Mouse (Mus musculus) adrenal gland, postnatal 4 days (tissue): ENCODE measurements around the gene Slc48a1. TPM values are rescaled to one million over a fixed set of nuclear protein-coding genes. Genes with fewer than 3 reads are reported as not detected.
A peak's percentile ranks its signal among the peaks of the same experiment; 100 is the strongest.

ENCODE experiments used
- DNase-seq, 2 experiments: peaks; one replicate each; pipeline ENCODE4 v3.0.0; 2021 to 2022; ENCODE audit warnings: low spot score in 2 of 2, mixed read lengths in 2 of 2
- total RNA-seq, 2 experiments: library from RNA; stranded (reverse); gene quantifications; 2 replicates each; pipeline ENCODE4 v1.2.3; 2021

Gene Slc48a1
- total RNA-seq, 2 experiments from 2014 or later, result 83.0 to 91.7 TPM

DNA sequence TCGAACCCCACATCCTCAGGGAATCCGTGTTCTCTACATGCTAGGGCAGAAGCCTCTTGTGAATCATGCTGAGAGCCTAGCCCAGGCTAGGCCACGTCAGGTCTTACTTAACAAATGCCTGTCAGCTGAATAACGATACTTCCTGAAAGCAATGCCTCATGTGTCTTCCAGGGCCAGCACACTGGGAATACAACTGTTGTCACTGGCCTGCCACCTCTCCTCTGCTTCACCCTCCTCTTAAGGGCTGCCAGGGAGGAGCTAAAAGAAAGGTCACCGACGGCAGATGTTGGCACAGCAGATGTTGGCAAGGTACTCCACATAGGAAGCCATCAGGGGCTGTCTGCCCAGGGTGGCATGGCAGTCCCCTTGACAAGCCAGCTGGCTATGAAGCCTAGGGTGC lies 45.7 kb downstream of the Slc48a1 start:
- DNase-seq, result no peak

DNA sequence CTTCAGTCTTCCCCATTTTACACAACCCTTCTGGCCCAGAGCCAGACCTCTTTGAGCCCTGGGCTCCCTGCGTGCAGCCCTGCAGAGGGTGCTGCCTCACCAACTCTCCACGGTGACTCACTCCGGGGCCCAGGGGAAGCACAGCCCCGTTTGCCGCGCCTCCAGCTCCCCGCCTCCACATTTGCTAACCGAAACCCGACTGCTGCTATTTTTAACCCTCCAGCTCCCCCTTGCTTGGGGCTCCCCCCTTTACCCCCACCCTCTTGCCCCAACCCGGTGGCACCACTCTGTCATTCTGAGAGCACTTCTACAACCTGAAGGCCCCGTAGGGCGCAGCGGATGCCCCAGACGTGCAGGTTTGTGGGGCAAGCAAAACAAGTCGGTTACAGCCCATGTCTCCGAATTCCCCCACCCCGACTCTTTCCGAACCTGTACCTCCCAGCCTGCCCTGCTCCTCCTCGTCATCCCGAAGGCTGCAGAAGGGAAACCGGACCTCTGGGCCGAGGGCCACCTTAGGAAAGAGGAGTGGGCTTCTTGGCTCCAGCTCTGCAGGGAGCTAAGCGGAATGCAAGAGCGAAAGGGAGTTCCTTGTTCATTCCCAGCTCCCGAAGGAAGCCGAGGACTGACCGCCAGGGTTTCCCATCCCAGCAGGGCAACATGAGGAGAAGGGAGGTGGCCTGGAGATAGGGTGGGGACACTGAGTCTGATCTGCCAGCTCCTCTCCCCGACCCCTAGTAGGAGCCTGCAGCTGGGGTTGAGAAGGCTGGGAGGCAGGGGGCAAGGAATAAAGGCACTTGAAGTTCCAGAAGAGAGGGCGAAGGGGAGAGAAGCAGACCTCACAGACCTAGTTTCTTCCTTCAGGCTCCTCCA lies 47.0 kb downstream of the Slc48a1 start:
- peak; percentile 74 to 83 for DNase-seq

DNA sequence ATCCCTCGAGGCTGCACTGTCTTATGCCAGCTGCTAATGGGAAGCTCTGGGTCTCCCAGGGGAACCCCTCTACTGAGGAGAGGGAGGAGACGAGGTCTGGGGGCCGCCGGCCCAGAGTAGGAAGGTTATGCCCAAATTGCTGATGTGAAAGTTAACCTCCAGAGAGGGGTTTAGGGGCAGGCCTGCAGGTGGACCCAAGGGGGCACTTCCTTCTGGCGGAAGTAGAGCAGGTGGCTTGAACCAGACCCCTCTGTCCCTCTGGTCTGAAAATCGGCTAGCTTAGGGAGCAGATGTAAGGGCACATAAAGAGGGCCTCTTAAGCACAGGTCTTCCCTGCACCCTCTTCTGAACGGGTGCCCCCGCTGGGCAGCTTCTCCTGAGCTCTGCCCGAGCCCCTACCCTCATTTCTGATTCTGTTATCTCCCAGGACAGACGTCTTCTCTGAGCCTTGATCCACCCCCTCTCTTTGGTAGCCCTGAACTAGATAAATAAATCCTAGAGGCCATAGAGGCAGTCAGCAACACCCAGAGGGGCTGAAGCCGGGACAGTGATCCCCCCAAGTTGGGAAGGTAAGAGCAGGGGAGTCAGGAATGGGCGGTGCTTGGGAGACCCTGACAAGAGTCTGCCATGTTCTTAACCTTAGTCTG lies 47.7 kb downstream of the Slc48a1 start:
- no peak for DNase-seq

- DNase-seq, result no peak
These were observed 48.4 kb downstream of the Slc48a1 start for GRCm38 (mm10) chr15:97826588-97827261.

DNA sequence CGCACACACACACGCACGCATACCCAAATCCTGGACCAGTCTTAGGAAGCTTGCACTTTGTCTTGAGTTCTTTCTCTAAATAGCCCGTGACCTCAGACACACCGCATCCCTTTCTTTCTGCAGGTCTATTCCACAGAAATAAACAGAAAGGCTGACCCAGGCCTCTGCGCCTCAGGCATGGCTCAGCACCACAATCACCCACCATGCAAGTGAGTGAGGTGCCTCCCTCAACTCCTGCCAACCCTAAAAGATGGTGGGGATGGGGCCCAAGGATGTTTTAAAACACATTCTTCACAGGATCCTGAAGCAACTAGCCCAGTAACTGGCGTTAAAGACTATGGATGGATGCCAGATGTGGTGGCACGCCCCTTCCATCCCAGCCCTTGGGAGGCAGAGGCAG lies 49.1 kb downstream of the Slc48a1 start:
- no peak for DNase-seq

GRCm38 (mm10) chr15:97828221-97828842 lies 50.0 kb downstream of the Slc48a1 start:
- DNase-seq, result no peak

DNA sequence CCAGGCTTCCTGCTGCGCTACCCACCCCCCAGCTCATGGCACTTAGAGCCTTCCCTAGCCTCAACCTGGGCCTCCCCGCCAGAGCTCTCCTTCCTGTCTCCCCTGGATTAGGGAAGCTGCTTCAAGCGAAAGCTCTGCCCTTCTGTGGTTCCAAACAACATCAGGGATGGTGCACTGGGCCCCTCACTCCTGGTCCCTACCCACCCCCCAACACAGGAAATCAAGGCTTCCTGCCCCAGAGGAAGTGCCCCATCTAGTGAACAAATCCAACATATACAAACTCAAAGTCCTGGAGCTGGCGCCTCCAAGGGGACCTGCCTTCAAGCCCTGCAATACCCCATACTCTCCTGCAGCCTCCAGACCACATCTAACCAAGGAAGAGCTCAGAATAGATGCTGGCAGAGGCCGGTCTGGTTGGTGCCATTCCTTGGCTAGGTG lies 50.6 kb downstream of the Slc48a1 start:
- DNase-seq, result no peak

GRCm38 (mm10) chr15:97829432-97829831 lies 51.1 kb downstream of the Slc48a1 start:
- no peak for DNase-seq

GRCm38 (mm10) chr15:97830253-97830787 lies 52.0 kb downstream of the Slc48a1 start:
- no peak for DNase-seq

DNA sequence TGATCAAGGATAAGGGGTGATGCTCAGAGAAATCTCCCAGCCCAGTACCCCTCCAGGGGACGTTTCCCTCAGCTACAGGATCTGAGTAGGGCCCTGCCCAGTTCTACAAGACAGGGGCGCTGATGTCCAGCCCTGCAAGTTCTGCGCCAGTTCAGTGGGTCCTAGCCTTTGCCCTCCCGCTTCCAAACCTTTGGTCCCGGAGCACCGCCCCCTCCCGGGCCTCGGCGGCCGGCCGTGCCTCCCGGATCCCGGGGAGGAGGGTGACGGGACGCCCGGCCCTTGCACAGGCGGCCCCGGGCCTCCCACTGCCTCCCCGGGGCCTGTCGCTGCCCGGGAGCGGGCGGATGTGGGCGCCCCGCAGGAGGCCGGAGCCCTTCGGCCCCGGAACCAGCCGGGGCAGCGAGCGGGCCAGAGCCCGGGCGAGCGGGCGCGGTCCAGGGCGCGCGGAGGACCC lies 52.5 kb downstream of the Slc48a1 start:
- DNase-seq, result no peak

- no peak for DNase-seq
These were observed 53.1 kb downstream of the Slc48a1 start for GRCm38 (mm10) chr15:97831242-97831986.

GRCm38 (mm10) chr15:97831987-97832640 lies 53.8 kb downstream of the Slc48a1 start:
- no peak for DNase-seq

GRCm38 (mm10) chr15:97832764-97833479 lies 54.6 kb downstream of the Slc48a1 start:
- no peak for DNase-seq

DNA sequence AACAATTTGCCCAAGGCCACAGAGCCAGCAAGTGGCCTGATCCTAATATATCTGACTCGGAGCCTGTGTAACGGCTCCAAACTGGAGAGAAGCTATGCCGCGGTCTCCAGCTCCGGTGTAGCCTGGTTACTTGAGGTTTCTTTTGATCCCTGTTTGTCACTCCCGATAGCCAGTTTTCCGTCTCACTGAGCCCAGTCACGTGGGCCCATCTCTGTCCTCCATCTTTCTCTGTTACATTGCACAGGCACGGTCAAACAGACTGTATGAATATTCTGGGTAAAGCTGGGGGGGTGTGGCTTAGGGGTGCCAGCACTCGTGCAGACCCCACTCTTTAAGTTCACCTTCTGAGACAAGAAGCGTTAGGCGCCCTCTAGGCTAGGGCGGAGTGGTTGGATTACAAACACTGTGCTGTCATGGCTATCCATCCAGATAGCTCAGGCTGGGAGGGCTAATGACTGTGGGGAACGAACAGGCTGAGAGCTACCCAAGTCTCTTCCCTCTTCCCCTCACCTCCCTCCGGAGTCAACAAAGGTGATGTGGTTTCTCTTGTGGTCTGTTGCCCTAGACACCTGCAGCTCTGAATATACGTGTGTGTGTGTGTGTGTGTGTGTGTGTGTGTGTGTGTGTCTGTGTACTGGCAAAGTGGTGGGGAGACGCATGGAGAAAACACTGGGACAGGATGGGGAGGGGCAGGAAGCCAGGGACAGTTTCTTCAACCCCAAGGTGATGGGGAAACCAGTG lies 58.0 kb downstream of the Slc48a1 start:
- DNase-seq, result no peak

- DNase-seq, result no peak
These were observed 58.6 kb downstream of the Slc48a1 start for GRCm38 (mm10) chr15:97836894-97837247.

GRCm38 (mm10) chr15:97837491-97838061 lies 59.3 kb downstream of the Slc48a1 start:
- no peak for DNase-seq

GRCm38 (mm10) chr15:97838395-97838794 lies 60.1 kb downstream of the Slc48a1 start:
- no peak for DNase-seq

DNA sequence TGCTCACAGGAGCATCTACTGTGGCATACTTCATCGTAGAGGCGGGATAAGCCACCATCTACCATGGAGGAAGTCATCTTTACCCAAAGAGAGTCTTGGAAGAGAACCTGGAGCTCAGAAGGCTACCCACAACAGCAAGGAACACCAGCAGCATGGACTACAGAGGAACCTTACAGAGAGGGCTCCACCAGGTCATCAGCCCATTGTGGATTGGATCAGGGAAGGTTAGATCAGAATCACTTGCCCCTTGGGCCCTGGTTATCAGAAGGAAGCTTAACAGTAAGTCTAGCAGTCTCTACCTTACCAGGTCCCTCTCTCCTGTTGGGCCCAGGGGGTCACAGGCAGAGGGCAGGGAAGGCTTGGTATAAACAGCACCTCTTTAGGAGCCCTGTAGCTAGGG lies 60.7 kb downstream of the Slc48a1 start:
- no peak for DNase-seq
